Mouse (Mus musculus): ENCODE results near the gene Fbxo40. TPM values are rescaled to one million over a fixed set of nuclear protein-coding genes. Genes with fewer than 3 reads are reported as not detected.

Gene Fbxo40
- total and polyA plus RNA-seq, 2 experiments from 2014 or later, result 19.4 to 86.4 TPM

DNA sequence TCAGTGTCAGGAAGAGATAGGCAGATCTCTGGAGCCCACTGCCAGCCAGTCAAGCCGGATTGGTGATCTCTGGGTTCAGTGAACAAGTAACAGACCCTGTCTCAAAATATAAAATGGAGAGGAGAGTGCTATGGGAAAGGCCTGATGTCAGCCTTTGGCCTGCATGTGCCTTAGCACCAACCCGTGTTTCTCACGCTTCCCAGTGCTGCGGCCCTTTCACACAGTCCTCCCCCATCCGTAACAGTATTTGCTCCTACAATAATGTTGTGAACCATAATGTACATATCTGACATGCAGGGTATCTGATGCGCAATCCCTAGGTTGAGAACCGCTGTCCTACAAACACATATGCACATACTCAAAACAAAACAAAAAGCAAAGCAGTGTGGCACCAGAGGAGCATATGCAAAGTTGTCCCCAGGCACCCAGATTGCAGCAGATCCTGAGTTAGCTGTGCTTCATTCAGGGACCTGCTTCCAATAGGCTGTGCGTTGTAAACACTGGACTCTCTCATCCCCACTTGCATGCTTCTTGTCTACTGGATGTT is 69.1 kb downstream of the Fbxo40 start:
- 90% methylated on average over 8 of the region's 8 CpGs for WGBS
- H3K27me3 ChIP-seq (ENCODE audit: control insufficient read depth, insufficient read depth, low read length), result no peaks in the 10 kb centered on the region

DNA sequence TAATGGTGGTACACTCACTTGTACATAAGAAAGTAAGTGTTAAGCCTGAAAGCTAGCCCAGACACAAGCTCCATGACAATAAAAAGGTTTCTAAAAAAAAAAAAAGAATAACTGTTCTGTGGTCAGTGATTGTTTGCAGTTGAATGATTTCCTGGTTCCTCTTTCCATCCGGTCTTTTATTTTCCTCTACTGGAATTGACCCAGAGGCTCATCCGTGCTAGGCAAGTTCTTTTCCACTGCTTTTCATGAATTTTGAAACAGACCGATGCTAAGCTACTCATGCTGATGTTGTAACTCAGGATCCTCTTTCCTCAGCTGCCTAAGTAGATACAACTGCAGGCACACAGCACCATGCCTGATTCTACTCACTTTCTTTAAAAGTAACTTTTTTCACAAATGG is 69.9 kb downstream of the Fbxo40 start:
- no peak overlapping the region for H3K4me2 ChIP-seq (ENCODE audit: low read depth, low read length)
- no peak for DNase-seq (ENCODE audit: low spot score)
- no peak overlapping the region for H3K4me3 ChIP-seq (ENCODE audit: low read depth, low read length)
- peaks cover 78% of the 10 kb centered on the region for H3K36me3 ChIP-seq (replicated peaks; ENCODE audit: control insufficient read depth, insufficient read depth, low read length)
- no peaks in the 10 kb centered on the region for H3K4me1 ChIP-seq (ENCODE audit: control insufficient read depth, insufficient read depth)
- WGBS, result 66% methylated on average over 3 of the region's 3 CpGs
- no peak for ATAC-seq (ENCODE audit: insufficient read depth, low read depth)
- no peaks in the 10 kb centered on the region for H3K9me3 ChIP-seq (replicated peaks; ENCODE audit: control insufficient read depth, low read length)
- H3K27ac ChIP-seq (ENCODE audit: low read depth), result no peak overlapping the region
- H3K27me3 ChIP-seq (ENCODE audit: control insufficient read depth, insufficient read depth, low read length), result no peaks in the 10 kb centered on the region
- TF ChIP-seq CTCF (IDR thresholded peaks at IDR 0.05; ENCODE audit: low read depth) (no peak), EP300 (IDR thresholded peaks at IDR 0.05; ENCODE audit: low read depth) (no peak)
- no peak overlapping the region for H3K9ac ChIP-seq (replicated peaks; ENCODE audit: low read depth, low read length)

More for the DNA sequence above, 69.1 kb downstream of the Fbxo40 start:
- DNase-seq (ENCODE audit: low spot score) (no peak), ATAC-seq (ENCODE audit: insufficient read depth, low read depth) (no peak)
- Histone ChIP-seq H3K36me3 (replicated peaks; ENCODE audit: control insufficient read depth, insufficient read depth, low read length) (peaks cover 80% of the 10 kb centered on the region), H3K4me2 (ENCODE audit: low read depth, low read length) (no peak overlapping the region), H3K9me3 (replicated peaks; ENCODE audit: control insufficient read depth, low read length) (no peaks in the 10 kb centered on the region), H3K4me1 (ENCODE audit: control insufficient read depth, insufficient read depth) (no peaks in the 10 kb centered on the region), H3K27ac (ENCODE audit: low read depth) (no peak overlapping the region), H3K9ac (replicated peaks; ENCODE audit: low read depth, low read length) (no peak overlapping the region), H3K4me3 (ENCODE audit: low read depth, low read length) (no peak overlapping the region)
- no peak for TF ChIP-seq CTCF (IDR thresholded peaks at IDR 0.05; ENCODE audit: low read depth)
- TF ChIP-seq EP300 (IDR thresholded peaks at IDR 0.05; ENCODE audit: low read depth), result no peak

DNA sequence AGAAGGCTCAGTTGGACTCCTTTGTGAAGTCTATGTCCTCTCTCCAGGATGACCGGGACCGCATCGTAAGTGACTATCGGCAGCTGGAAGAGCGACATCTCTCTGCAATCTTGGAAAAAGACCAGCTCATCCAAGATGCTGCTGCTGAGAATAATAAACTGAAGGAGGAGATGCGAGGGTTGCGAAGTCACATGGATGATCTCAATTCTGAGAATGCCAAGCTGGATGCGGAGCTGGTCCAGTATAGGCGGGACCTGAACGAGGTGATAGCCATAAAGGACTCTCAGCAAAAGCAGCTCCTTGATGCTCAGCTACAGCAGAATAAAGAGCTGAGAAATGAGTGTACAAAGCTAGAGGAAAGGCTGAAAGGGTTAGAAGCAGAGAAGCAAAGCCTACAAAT is 71.8 kb downstream of the Fbxo40 start:
- TF ChIP-seq EP300 (IDR thresholded peaks at IDR 0.05; ENCODE audit: low read depth) (no peak), CTCF (IDR thresholded peaks at IDR 0.05; ENCODE audit: low read depth) (no peak)
- Histone ChIP-seq H3K4me3 (ENCODE audit: low read depth, low read length) (no peak overlapping the region), H3K27ac (ENCODE audit: low read depth) (no peak overlapping the region), H3K9me3 (replicated peaks; ENCODE audit: control insufficient read depth, low read length) (no peaks in the 10 kb centered on the region), H3K9ac (replicated peaks; ENCODE audit: low read depth, low read length) (no peak overlapping the region), H3K4me2 (ENCODE audit: low read depth, low read length) (no peak overlapping the region), H3K36me3 (replicated peaks; ENCODE audit: control insufficient read depth, insufficient read depth, low read length) (peaks cover 81% of the 10 kb centered on the region), H3K4me1 (ENCODE audit: control insufficient read depth, insufficient read depth) (no peaks in the 10 kb centered on the region), H3K27me3 (ENCODE audit: control insufficient read depth, insufficient read depth, low read length) (no peaks in the 10 kb centered on the region)
- 95% methylated on average over 10 of the region's 10 CpGs for WGBS
- DNase-seq (ENCODE audit: low spot score) (no peak), ATAC-seq (ENCODE audit: insufficient read depth, low read depth) (no peak)

DNA sequence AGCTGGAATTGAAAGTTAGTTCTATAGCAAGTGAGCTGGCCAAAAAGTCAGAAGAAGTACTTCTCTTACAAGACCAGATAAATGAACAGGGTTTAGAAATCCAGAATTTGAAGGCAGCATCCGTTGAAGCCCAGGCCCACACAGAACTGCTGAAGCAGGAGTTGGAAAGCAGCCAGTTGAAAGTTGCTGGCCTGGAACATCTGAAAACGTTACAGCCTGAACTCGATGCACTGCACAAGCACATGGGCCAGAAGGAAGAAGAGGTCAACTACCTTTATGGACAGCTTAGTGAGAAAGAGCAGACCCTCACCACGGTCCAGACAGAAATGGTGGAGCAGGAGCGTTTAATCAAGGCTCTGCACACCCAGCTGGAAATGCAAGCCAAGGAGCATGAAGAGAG is 76.1 kb downstream of the Fbxo40 start:
- 64% methylated on average over 5 of the region's 5 CpGs for WGBS
- no peaks in the 10 kb centered on the region for H3K4me1 ChIP-seq (ENCODE audit: control insufficient read depth, insufficient read depth)
- H3K4me3 ChIP-seq (ENCODE audit: low read depth, low read length), result no peak overlapping the region
- H3K9ac ChIP-seq (replicated peaks; ENCODE audit: low read depth, low read length), result no peak overlapping the region
- no peak for ATAC-seq (ENCODE audit: insufficient read depth, low read depth)
- no peak overlapping the region for H3K4me2 ChIP-seq (ENCODE audit: low read depth, low read length)
- H3K36me3 ChIP-seq (replicated peaks; ENCODE audit: control insufficient read depth, insufficient read depth, low read length), result peaks cover 86% of the 10 kb centered on the region
- H3K9me3 ChIP-seq (replicated peaks; ENCODE audit: control insufficient read depth, low read length), result no peaks in the 10 kb centered on the region
- TF ChIP-seq CTCF (IDR thresholded peaks at IDR 0.05; ENCODE audit: low read depth), result no peak
- TF ChIP-seq EP300 (IDR thresholded peaks at IDR 0.05; ENCODE audit: low read depth), result no peak
- no peaks in the 10 kb centered on the region for H3K27me3 ChIP-seq (ENCODE audit: control insufficient read depth, insufficient read depth, low read length)
- DNase-seq (ENCODE audit: low spot score), result no peak
- no peak overlapping the region for H3K27ac ChIP-seq (ENCODE audit: low read depth)

Other genes with a start within 250 kb of the Fbxo40 start
- gene Slc15a2, start 205.5 kb downstream of the Fbxo40 start, total RNA-seq (2014; rRNA removed; ENCODE audit: low replicate concordance), result 1.5 and 2.1 TPM in 2 replicates
- gene Slc15a2, start 205.5 kb downstream of the Fbxo40 start, polyA plus RNA-seq (2015; fragmentation: Nextera tagmentation; extraction: Ambion mirVana), result 0.71 and 2.0 TPM in 2 replicates
- 4.1 and 7.9 TPM in 2 replicates for gene Iqcb1, start 162.1 kb downstream of the Fbxo40 start, total RNA-seq (2014; rRNA removed; ENCODE audit: low replicate concordance)
- 14.9 TPM in 2 replicates for gene Iqcb1, start 162.1 kb downstream of the Fbxo40 start, polyA plus RNA-seq (2015; fragmentation: Nextera tagmentation; extraction: Ambion mirVana)
- not detected in 2 replicates for gene Eaf2, start 115.5 kb downstream of the Fbxo40 start, total RNA-seq (2014; rRNA removed; ENCODE audit: low replicate concordance)
- 0.34 and 0.40 TPM in 2 replicates for gene Eaf2, start 115.5 kb downstream of the Fbxo40 start, polyA plus RNA-seq (2015; fragmentation: Nextera tagmentation; extraction: Ambion mirVana)
- 22.5 and 34.2 TPM in 2 replicates for gene Golgb1, start 115.3 kb downstream of the Fbxo40 start, total RNA-seq (2014; rRNA removed; ENCODE audit: low replicate concordance)
- 47.3 and 55.5 TPM in 2 replicates for gene Golgb1, start 115.3 kb downstream of the Fbxo40 start, polyA plus RNA-seq (2015; fragmentation: Nextera tagmentation; extraction: Ambion mirVana)
- 2.3 and 3.9 TPM in 2 replicates for gene Hcls1, start 55.5 kb downstream of the Fbxo40 start, total RNA-seq (2014; rRNA removed; ENCODE audit: low replicate concordance)
- gene Hcls1, start 55.5 kb downstream of the Fbxo40 start, polyA plus RNA-seq (2015; fragmentation: Nextera tagmentation; extraction: Ambion mirVana), result 4.3 and 4.7 TPM in 2 replicates
- gene Polq, start 21.3 kb upstream of the Fbxo40 start, total RNA-seq (2014; rRNA removed; ENCODE audit: low replicate concordance), result 4.8 and 6.9 TPM in 2 replicates
- gene Polq, start 21.3 kb upstream of the Fbxo40 start, polyA plus RNA-seq (2015; fragmentation: Nextera tagmentation; extraction: Ambion mirVana), result 0.87 and 0.97 TPM in 2 replicates

Data from heart, postnatal 0 days (tissue).